ENCODE assay signal across 8 mouse cellular contexts in the genomic region with DNA sequence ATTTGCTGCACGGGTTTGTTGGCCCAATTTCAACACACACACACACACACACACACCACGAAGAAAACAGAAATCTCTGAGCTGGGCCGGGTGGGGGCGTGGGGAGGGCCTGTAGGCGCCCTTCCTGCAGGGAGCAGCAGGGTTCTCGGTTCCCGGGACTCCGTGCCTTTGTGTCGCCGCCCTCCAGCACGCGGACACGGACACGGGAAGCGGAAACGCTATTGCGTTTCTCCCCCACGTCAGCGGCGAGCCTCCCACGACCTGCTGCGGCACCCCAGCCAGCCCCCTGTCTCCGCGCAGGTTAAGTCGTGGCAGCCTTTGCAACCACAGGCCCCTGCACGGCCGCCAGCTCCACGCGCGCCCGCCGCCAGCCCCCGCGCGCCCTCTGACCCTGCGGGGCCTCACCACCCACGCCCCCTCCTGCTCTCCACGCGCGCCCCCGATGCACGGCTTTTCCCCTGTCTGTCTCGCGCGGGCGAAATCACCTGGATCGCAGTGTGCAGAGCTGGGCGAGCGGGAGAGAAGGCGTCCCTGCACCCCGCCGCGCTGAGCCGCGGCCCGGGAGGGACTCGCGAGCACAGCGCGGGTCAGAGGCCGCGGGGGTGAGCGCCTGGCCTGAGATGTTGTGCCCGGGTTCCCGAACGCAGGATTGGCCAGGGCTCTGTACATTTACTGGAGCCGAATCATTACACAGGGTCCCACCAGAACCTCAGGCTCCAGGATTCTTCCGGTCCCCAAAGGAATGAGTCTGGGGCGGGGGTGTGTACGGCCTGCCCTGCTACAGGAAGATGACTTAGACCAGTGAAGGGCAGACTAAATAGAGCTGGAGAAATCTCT. TPM values are rescaled to one million over a fixed set of nuclear protein-coding genes. Genes with fewer than 3 reads are reported as not detected.
DNase-seq lines count a peak whose midpoint lies in the region; ATAC-seq and TF ChIP-seq lines count a peak whose summit lies in the region.

TSS of gene Hhat (minus strand) at position 729 of the 837 bp plus-strand sequence.

- ATAC-seq in Patski: peak; percentile 61
- peak; percentile 89 for ATAC-seq in hindbrain, embryonic 14.5 days (ENCODE audit: low FRiP score)

- H3K4me3 ChIP-seq in hindbrain, embryonic 14.5 days (replicated peaks; ENCODE audit: low read length): peak within 1 kb of the TSS; percentile 64

- in situ Hi-C loops in Patski (cut with MboI; ENCODE audit: low pct_unique_long_range_greater_than_20kb): no loop called here

- TF ChIP-seq CTCF in Patski (IDR thresholded peaks at IDR 0.05): no peak

- CTCF ChIA-PET in Patski (lab: Charles Lee): interaction anchor here (1.7 kb wide), 1 partner anchor 14 kb away, joined by 3 read pairs; no protein-coding TSS in a partner anchor

- peak within 1 kb of the TSS; percentile 97 for H3K4me2 ChIP-seq in hindbrain, embryonic 14.5 days (replicated peaks)

- H3K9ac ChIP-seq in hindbrain, embryonic 14.5 days: peak within 1 kb of the TSS; percentile 91

- DNase-seq in Patski (ENCODE audit: low read depth, low spot score): no peak
- DNase-seq in cerebellum, postnatal 10 days: peak; percentile 73 to 79
- DNase-seq in gastrocnemius, adult 18-20 months (ENCODE audit: low spot score): peak; percentile 52
- DNase-seq in hindbrain, embryonic 14.5 days (ENCODE audit: low spot score): peak; percentile 62
- DNase-seq in layer of hippocampus, postnatal 36 days: peak; percentile 69 to 73
- peak; percentile 74 for DNase-seq in lung, postnatal 25 days (ENCODE audit: low spot score)
- DNase-seq in ovary, postnatal 36 days (ENCODE audit: low spot score): peak; percentile 74
- peak; percentile 82 for DNase-seq in thymus, postnatal 25 days

- WGBS in hindbrain, embryonic 14.5 days: 1% methylated on average over 70 of the region's 70 CpGs

- H3K27me3 ChIP-seq in Patski: no peaks in the 10 kb centered on the region
- H3K27me3 ChIP-seq in hindbrain, embryonic 14.5 days (ENCODE audit: control insufficient read depth, insufficient read depth, low read length): no peaks in the 10 kb centered on the region

- H3K36me3 ChIP-seq in hindbrain, embryonic 14.5 days (replicated peaks; ENCODE audit: control insufficient read depth, insufficient read depth): no peaks in the 10 kb centered on the region

- H3K9me3 ChIP-seq in hindbrain, embryonic 14.5 days (ENCODE audit: control insufficient read depth, low read length): no peaks in the 10 kb centered on the region

- POLR2A ChIA-PET in Patski (lab: Charles Lee): interaction anchor here (1.0 to 1.2 kb wide), 2 partner anchors 8 to 14 kb away, joined by 3 to 5 read pairs; no protein-coding TSS in a partner anchor

- H3K27ac ChIP-seq in hindbrain, embryonic 14.5 days: peak within 1 kb of the TSS; percentile 90

- H3K4me1 ChIP-seq in hindbrain, embryonic 14.5 days (replicated peaks; ENCODE audit: control insufficient read depth, insufficient read depth, low read length): peaks cover 14% of the 10 kb centered on the region

RNA-seq across cellular contexts. Expression of gene Hhat, which starts in this region (rescaled TPM):
- polyA plus RNA-seq in Patski (2021): 5.2 TPM
- total RNA-seq in gastrocnemius, adult 18-20 months (2021): 1 to 10 TPM; 1.2 to 1.3 TPM
- 3.5 and 3.9 TPM in 2 replicates for polyA plus RNA-seq in hindbrain, embryonic 14.5 days (2014; fragmentation: Nextera tagmentation; extraction: Ambion mirVana)
- 1 to 10 TPM in 1 of 2 experiments, under 1 TPM in 1; 0.62 to 1.3 TPM for total RNA-seq in layer of hippocampus, postnatal 36 days (2021)
